Mouse (Mus musculus) thymus, postnatal 10 days (tissue): ENCODE measurements at regions not wholly inside any gene's neighbourhood (a gene's known extent, or its start where the extent isn't known, plus 50 kb on each side); places are given as distances from the start of the nearest gene placed in this dataset.

Experiments used
- DNase-seq, 2 experiments: peaks; one replicate each; pipeline ENCODE4 v3.0.0; 2021; ENCODE audit warnings: low spot score in 2 of 2

DNA sequence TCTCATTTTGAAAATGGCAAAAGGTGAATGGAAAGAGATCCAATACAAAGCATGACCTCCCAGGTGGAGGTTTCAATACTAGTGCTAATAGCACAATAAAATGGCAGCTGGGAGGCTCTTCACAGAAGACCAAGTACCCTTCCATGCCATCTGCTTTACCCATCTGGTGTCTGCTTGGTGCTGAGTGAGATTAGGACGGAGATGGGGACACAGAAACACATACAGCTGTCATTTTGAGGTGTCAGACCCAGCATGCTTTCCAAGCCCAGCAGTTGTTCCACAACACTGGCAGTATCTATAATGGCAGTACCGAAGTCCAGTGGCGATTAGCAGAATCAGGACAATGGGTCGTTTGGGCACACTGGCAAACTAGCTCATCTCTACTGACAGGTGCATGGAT, 118.9 kb upstream of the 1700064H15Rik start:
- DNase-seq, result no peak

DNA sequence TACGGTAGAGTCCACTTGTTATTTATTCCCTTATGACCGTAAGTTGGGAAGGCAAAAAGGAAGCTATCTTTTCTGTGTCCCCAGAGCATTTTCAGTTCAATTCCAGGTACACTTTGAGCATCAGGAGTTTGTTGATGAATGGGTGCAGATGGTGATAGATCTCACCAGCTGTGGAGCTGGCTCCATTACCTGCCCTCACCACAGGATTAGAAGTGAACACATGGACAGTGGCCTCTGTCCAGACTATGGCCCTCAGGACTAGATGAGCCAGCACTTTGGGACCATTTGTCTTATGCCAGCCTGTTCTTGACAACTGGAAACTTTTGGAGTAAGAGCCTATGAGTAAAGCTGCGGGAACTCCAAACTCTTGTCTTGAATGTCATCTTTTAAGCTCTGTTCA, 123.5 kb upstream of the 1700064H15Rik start:
- no peak for DNase-seq

DNA sequence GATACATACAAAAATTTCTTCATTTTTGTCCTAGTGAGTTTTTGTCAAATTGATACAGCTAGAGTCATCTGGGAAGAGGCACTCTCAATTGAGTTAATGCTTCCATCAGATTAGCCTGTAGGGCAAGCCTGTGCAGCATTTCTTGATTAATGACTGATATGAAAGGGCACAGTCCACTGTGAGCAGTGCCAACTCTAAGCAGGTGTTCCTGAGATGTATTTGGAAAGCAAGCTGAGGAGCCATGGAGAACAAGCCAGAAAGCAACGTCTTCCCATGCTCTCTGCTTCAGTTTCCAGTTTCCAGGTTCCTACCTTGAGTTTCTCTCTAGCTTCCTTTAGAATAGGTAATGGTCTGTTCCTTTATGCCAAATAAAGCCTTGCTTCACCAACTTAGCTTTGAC, 125.5 kb upstream of the 1700064H15Rik start:
- DNase-seq, result no peak

DNA sequence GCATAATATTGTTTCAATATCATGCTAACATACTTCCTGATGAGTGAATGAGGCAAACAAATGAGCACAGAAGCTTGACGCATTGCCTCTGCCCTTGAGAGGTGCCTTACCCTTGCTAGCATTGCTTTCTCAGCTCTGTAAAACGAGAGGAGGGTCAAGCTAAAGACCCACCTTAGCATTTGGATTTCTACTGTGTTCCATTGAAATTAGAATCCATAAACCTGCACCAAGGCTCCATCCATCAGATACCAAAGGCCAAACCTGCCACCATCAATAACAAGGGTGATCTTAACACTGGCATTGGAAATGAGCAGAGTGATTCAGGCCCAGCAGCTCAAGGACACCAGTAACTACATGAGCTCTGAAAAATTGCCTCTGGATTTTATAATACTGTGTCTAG, 126.2 kb upstream of the 1700064H15Rik start:
- DNase-seq, result no peak

DNA sequence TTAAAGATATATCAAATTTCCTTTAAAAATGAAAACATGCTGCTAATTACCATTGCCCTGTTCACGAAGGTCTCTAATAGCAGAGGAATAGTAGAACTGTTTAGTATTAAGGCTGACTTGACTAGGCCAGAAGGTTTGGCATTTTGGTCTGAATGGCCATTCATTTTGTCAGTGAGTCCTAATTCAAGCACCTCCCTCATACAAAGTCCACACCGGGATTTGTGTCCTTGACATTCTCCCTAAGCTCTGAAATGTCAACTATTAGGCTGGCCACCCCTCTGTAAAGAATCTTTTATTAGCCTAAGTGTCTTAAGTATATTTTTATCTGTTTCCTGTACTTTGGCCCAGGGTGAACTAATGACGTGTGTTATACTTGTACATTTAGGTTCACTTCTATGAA, 126.7 kb upstream of the 1700064H15Rik start:
- DNase-seq, result no peak

DNA sequence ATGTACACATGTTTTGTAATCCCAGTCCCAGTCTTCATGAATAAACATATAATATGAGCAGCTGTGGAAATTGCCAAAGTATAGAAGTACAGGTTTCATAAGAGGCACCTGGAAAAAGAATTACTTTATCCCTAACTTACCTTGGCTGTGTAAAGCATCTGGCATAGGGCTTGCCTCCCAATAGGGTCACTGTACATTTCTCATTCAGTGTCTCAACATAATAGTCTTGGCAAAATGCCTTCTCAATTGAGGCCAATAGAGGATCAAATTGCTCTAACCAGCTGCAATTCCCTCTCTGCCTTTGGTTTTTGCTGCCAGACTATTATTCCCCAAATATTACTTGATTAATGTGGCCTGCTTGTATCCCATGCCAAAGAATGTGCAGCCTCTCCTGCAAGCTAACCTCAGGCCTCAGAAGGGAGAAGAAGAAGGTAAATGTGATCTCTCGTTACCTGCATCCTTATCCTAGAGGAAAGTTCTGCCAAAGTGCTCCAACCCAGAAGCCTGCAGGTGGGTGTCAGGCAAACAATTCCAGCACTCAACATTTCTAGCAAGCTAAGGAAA, 158.2 kb upstream of the Cp start:
- DNase-seq, result no peak

DNA sequence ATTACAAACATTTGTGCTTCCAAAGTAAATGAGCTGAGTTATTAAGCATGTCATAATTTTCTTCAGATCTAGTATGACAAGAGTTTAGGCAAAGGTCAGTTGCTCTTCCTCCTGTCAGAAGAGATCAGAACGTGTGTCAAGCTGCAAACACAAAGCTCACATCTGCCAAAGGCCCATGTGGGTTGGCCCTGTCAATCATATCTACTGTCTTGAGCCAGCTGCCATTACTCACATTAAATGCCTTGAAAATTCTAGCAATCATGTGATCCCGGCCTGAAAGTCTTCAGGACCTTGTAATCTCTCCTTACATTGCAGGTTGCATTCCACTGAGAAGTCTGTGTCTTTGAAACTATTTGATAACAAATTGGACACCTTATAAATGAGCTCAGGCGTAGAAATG, 146.8 kb upstream of the Cp start:
- no peak for DNase-seq

DNA sequence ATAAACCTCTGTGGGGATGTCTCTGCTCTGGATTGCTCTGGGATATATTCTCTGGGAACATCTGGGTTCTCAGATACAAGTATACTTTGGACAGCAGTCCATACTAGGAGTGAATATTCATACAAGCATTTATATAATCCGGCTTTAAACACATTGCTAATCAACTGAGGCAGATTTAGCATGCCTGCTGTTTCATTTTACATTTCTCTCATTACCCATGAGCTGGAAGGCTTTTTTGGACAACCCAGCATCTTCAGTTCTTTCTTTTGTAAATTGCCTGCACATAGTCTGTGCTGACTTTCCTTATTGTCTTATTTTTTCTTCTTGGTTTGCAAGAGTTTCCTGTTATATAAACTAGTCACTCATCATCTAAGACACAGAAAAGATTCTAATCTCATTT, 131.9 kb upstream of the Cp start:
- DNase-seq, result no peak

DNA sequence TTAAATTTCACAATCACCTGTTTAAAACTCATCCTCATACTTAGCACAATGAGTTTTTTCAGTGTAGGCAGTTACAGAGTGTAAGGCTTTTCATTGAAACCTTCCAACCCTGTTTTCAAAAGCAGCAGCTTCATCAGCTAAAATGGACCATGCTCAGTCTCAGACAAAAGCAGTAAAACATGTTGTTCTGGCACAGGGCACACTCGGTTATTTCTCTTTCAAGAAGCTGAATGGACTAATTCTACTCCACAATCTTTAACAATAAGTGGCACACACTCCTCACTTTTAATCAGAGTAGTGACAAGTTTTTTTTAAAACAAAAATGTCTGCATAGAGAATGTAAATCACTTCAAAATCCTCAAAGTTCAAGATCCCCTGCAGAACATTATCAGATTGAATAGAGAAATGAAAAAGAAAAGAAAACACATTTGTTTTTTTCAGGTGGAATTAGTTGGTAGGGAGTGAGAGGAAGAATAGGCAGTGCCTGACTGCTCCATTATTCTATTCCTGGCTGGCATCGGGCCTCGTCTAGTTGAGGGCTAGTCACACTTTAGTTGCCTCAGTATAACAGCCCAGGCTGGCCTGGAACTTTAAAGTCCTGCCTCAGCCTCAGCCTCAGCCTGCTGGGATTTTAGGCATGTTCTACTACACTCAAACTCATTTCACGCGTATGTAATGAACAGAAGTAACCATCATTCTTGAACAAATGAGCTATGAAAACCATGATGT, 128.2 kb upstream of the Cp start:
- DNase-seq, result no peak

DNA sequence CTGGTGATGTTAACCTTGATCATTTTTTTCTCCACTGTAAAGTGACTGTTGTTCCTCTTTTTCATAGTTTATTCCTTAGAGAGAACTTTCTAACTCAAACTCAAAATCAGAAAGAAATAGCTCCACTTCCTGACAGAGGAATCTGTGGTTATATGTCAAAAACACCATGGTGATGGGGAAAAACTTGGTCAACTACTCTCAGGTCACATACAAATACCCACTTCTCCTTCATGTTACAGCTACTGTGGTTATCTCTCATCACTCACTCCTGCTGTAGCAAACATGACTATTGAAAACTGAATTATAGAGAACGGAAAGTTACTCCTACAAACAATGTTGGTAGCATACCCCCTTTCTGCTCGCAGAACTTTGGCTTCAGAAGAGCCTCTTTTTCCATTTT, 127.1 kb upstream of the Cp start:
- DNase-seq, result no peak

DNA sequence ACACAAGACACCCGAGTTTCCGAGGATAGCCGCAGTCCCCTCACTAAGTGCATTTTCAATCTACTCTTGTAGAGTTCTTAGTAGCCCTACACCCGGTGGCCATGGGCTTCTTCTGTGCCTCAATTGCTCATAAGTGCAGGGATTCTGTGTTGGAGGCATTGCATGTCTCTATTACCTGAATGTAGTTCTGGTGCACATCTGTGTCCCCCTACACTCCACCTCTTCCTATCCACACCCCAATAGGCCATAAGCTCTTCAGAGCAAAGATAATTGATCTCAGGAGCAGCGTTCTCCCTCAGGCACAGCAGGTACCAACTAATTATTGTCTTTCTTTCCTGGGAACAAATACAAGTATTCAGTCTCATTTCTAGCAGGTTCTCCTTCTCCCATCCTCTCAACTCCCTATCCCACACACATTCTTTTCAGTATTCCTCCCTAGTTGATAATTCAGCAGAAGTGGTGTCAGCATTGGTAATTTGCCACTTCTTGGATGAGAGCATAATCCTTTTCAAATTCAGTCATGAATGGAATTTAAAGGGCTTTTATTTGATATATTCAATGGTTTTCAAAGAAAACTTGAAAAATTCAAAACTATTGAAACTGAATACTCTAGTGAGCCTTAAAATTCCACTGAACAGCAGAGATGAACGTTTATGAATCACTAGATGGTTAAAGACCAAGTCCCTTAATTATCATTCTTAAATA, 108.7 kb upstream of the Cp start:
- no peak for DNase-seq

DNA sequence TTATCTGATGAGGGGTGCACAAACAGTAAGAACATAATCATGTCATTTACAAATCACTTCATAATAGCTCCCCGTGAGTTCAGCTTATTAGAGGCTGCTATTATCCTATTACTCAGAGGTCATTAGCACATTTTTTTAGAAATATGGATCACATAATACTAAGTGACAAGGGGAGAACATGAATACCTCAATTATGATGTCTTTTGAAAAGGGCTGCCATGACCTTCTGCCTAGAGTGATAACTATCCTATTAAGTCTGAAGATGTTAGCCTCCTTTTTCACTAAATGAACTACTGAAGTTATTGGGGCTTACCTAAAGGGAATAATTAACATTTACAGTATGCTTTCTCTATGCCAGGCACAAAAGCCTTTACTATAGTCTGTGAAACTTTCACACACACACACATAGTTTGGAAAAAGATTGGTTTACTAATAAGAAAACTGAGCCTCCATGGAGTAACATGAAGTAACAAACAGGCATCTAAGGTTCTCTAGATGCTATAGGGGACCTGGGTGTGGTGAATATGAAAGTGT, 108.1 kb upstream of the Cp start:
- no peak for DNase-seq

DNA sequence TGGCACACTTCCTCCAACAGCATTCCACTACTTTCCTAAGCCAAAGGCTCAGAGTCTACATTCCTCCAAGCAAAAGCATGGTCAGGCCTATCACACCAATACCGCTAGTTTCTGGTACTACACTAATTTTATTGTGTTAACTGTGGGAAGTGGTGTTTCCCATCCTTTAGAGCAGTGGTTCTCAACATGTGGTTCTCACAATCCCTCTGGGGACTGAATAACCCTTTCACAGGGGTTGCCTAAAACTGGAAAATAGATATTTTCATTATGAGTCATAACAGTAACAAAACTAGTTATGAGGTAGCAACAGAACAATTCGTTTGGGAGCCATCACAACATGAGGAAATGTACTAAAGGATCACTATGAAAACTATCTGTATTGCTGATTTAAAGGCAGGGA, 74.2 kb upstream of the Cp start:
- no peak for DNase-seq

DNA sequence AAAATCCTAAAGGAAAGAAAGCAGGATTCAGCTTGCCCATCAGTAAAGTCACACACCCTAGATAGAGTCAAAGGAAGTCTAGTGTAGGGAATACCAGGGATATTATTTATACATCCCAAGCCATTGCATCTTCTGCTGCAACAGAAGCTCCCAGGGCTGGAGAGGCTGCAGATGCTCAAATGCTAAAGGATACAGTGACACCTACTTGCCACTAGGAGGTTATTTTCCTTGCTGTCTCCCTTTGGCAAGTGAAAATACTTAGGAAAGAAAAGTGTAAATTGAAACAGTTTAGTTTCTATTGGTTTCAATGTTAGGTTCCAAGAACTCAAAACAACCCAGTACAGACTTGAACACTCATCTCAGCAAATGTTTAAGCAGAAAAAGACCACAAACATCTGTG, 68.4 kb upstream of the Cp start:
- DNase-seq, result no peak

DNA sequence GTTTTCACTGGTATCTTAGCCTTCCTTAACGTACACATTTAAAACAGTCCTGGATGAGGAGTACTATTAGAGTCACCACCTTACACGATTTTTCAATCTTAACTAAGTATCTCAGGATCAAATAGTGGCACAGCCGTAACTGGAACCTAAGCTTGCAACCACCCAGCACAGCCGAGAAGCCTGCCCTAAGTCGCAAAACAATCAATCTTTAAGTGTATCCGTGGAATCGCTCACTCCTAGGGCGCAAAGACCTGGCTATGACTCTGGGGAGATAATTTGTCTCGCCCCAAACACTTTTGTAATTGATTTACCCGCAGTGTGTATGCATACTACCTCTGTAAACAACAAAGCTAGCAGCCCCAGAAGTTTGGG, 62.6 kb upstream of the Cp start:
- DNase-seq, result no peak

DNA sequence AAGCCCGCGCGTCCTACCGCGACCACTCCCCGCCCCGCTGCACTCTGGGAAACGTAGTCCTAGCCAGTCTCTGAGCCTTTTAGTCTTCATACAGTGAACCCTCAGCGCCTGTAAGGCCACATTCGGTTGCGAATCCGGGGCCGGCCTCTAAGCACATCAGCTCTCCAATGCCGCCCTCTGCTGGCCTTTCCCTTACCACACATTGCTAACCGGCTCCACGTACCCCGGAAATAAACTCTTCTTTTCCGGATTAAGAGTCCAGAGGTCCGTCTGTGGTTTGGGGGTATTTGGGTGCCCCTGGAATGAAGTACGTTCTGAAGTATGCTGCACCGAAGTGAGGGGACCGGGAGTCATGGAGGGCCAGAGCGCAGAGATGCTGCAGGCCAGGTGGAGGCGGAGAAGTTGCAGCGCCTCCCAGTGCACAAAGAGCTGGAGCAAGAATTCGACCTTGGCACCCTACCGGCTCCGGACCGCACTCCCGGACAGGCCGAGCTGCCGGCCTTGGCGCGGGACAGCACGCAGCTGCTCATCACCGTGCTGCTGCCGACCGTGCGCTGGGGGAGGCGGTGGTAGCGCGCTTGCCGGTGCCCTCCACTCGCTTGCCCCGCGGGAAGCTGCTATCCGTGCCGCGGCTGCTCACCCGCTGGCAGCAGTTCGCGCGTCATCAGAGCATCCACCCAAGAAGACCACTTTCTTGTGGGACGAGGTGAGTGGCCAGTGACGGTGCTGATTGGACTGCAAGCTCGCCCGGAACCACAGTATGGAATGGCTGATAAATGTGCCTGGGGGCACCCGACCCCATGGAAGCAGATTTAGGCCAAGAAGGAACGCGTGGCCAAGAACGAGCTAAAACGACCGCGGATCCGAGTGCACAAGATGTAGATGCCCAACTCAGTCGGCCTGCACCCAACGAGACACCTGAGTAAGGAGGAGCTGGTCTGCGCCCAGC, 62.0 kb upstream of the Cp start:
- DNase-seq, result peak; percentile 89 to 94

DNA sequence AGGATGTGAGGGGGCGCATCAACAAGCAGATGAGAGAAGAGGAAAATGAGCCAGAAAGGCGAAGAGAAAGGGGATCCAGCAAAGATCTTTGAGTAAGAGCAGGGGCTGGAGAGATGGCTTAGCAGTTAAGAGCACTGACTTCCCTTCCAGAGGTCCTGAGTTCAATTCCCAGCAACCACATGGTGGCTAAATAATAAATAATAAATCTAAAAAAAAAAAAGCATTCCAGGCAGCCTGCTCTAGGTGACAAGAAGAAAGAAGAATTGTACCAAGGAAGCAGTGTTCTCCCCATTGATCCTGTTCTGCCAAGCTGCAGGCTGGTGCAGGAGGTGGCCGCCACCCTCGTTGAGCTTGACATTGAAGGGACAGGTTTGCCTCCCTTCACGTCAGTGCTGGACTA, 61.1 kb upstream of the Cp start:
- DNase-seq, result no peak

DNA sequence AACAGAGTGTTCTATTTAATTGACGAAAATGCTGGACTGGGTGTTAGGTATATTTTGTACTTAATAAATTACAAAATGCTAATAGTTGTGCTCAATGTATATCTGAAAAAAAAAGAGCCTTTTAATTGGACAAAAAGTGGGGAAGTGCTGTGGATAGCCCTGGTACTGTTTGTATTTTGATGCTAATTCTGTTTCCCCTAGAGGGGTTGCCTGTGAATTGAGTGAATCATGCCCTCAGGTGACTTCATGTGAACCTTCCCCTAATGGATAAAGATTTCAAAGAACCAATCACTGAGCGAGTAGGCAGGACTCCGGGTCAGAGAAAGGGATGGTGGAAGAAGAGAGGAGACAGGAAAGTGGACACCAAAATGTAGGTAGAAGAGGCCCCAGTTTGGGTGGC, 59.7 kb upstream of the Cp start:
- DNase-seq, result no peak

DNA sequence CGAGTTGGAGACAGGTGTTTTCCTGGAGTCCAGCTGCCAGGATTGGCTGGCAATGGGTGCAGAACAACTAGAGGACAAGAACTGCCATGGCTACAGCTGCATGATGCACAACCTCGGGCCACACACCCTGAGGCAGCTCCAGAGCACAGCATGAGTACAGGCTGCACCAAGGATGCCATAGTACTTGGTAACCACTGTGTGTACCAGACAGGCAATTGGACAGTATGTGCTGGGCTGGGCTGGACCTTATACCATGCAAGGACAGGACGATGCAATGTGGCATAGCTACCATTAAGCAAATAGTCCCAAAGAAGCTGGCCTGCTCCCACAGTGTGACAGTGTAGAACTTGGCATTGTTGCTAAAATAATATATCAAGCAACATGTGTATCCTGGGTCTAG, 54.6 kb upstream of the Cp start:
- DNase-seq, result no peak

DNA sequence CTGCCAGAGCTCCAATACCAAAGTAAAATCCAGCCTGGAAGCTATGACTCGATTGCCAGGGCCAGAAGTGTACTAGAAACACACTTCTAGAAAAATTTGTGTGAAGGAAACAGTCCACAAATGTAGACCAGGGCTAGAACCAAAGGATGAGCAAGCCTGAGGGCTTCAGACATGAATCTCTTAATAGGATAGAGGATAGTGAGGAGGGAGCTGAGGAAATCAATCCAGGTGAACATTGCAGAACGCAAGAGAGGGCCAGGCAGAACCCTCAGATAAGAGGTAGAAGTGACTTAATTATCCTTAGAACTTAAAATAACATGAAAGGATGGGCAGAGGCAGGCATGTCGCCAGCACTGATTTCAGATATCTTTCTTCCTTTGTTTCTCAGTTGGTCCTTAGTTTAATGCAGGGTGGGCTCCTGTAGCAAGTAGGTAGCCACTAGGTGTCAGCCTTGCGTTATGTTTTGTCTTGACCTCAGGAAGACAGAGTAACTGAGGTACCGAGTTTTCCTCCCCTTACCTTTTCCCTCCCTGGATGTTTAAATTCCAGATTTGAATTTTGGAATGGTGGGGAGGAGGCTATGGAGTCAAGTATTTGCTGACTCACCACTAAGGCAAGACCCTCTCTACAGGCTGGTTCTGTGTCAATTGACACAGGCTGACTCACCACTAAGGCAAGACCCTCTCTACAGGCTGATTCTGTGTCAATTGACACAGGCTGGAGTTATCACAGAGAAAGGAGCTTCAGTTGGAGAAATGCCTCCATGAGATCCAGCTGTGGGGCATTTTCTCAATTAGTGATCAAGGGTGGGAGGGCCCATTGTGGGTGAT, 52.2 kb upstream of the Cp start:
- peak in 1 of 2 experiments; percentile 51 for DNase-seq
